In genomic region chr10:12861381-12861780, GRCm38 (mm10) we compare ENCODE assay signal across 12 mouse cellular contexts.
"Had no signal": no experiment of that assay in that cellular context is flagged by ENCODE, and none has a peak within 500 bp of the region (broad histone marks: within the 10 kb centered on the region; RNA-seq: fewer than 3 reads in every experiment).

No protein-coding gene starts in this region.

- H3K27ac ChIP-seq: limb, embryonic 12.5 days; liver, embryonic 13.5 days; lung, embryonic 15.5 days; midbrain, embryonic 13.5 days; stomach, embryonic 15.5 days had no signal

- H3K4me3 ChIP-seq: limb, embryonic 12.5 days; liver, embryonic 13.5 days; lung, embryonic 15.5 days; midbrain, embryonic 13.5 days; stomach, embryonic 15.5 days had no signal

- H3K36me3 ChIP-seq: liver, embryonic 13.5 days; midbrain, embryonic 13.5 days; stomach, embryonic 15.5 days had no signal

- H3K9ac ChIP-seq: limb, embryonic 12.5 days; liver, embryonic 13.5 days; liver, postnatal 0 days; lung, embryonic 15.5 days; midbrain, embryonic 13.5 days; stomach, embryonic 15.5 days had no signal

- DNase-seq: kidney, postnatal 10 days; kidney, postnatal 4 days; liver; liver, embryonic 13.5 days; liver, postnatal 0 days; right cerebral cortex, postnatal 14 days; thymus, adult 2 months; thymus, postnatal 25 days had no signal

- ATAC-seq: liver, postnatal 0 days; midbrain, embryonic 13.5 days had no signal

- H3K27me3 ChIP-seq: liver, embryonic 13.5 days; lung, embryonic 15.5 days; midbrain, embryonic 13.5 days; stomach, embryonic 15.5 days had no signal

- H3K4me2 ChIP-seq: limb, embryonic 12.5 days; liver, embryonic 13.5 days; lung, embryonic 15.5 days; midbrain, embryonic 13.5 days; stomach, embryonic 15.5 days had no signal

- H3K9me3 ChIP-seq: limb, embryonic 12.5 days; liver, embryonic 13.5 days; lung, embryonic 15.5 days; midbrain, embryonic 13.5 days; stomach, embryonic 15.5 days had no signal
